Mouse (Mus musculus): ENCODE data around the gene Krt76. TPM values are rescaled to one million over a fixed set of nuclear protein-coding genes. Genes with fewer than 3 reads are reported as not detected.

The Krt76 gene
- polyA plus RNA-seq, 1 experiment from 2014 or later = not detected

- Histone ChIP-seq H3K9me3 (no peaks in the 10 kb centered on the region), H3K36me3 (no peaks in the 10 kb centered on the region), H3K27ac (no peak overlapping the region), H3K4me3 (replicated peaks) (no peak overlapping the region), H3K4me1 (replicated peaks) (no peaks in the 10 kb centered on the region), H3K9ac (replicated peaks) (no peak overlapping the region), H3K4me2 (no peak overlapping the region), H3K27me3 (peaks cover 5% of the 10 kb centered on the region; the same call in 1 of the 2 replicates)
- WGBS = 76% methylated on average over 2 of the region's 2 CpGs
- no peak for ATAC-seq (ENCODE audit: insufficient number of reproducible peaks, insufficient read depth, low FRiP score, low TSS enrichment, low read depth)
Observed at GRCm38 (mm10) chr15:101916072-101916471, 23.4 kb upstream of the Krt76 start.

GRCm38 (mm10) chr15:101904849-101905248 is 12.1 kb upstream of the Krt76 start:
- no peak for ATAC-seq (ENCODE audit: insufficient number of reproducible peaks, insufficient read depth, low FRiP score, low TSS enrichment, low read depth)
- Histone ChIP-seq H3K9ac (replicated peaks) (no peak overlapping the region), H3K27ac (no peak overlapping the region), H3K4me3 (replicated peaks) (no peak overlapping the region), H3K4me1 (replicated peaks) (no peaks in the 10 kb centered on the region), H3K9me3 (no peaks in the 10 kb centered on the region), H3K4me2 (no peak overlapping the region), H3K36me3 (no peaks in the 10 kb centered on the region), H3K27me3 (no peaks in the 10 kb centered on the region)
- WGBS = 78% methylated on average over 5 of the region's 5 CpGs

GRCm38 (mm10) chr15:101902171-101903149 is 9.7 kb upstream of the Krt76 start:
- WGBS = 57% methylated on average over 12 of the region's 12 CpGs
- Histone ChIP-seq H3K36me3 (no peaks in the 10 kb centered on the region), H3K27me3 (no peaks in the 10 kb centered on the region), H3K9ac (replicated peaks) (no peak overlapping the region), H3K4me1 (replicated peaks) (no peaks in the 10 kb centered on the region), H3K4me2 (no peak overlapping the region), H3K27ac (no peak overlapping the region), H3K9me3 (no peaks in the 10 kb centered on the region), H3K4me3 (replicated peaks) (no peak overlapping the region)
- no peak for ATAC-seq (ENCODE audit: insufficient number of reproducible peaks, insufficient read depth, low FRiP score, low TSS enrichment, low read depth)

- no peak overlapping the region for H3K4me3 ChIP-seq (replicated peaks)
- no peak overlapping the region for H3K9ac ChIP-seq (replicated peaks)
- H3K4me1 ChIP-seq (replicated peaks) = no peaks in the 10 kb centered on the region
- ATAC-seq (ENCODE audit: insufficient number of reproducible peaks, insufficient read depth, low FRiP score, low TSS enrichment, low read depth) = no peak
- H3K27me3 ChIP-seq = no peaks in the 10 kb centered on the region; the same call in none of the 2 replicates
- H3K9me3 ChIP-seq = no peaks in the 10 kb centered on the region
- 90% methylated on average over 4 of the region's 4 CpGs for WGBS
- H3K4me2 ChIP-seq = no peak overlapping the region
- no peaks in the 10 kb centered on the region for H3K36me3 ChIP-seq
- H3K27ac ChIP-seq = no peak overlapping the region
Observed at GRCm38 (mm10) chr15:101895216-101895615, 2.5 kb upstream of the Krt76 start.

GRCm38 (mm10) chr15:101879776-101880175 is 12.9 kb downstream of the Krt76 start:
- Histone ChIP-seq H3K9ac (replicated peaks) (no peak overlapping the region), H3K4me1 (replicated peaks) (no peaks in the 10 kb centered on the region), H3K4me2 (no peak overlapping the region), H3K27ac (no peak overlapping the region), H3K27me3 (peaks cover 11% of the 10 kb centered on the region; the same call in 1 of the 2 replicates), H3K4me3 (replicated peaks) (no peak overlapping the region), H3K9me3 (no peaks in the 10 kb centered on the region), H3K36me3 (no peaks in the 10 kb centered on the region)
- no peak for ATAC-seq (ENCODE audit: insufficient number of reproducible peaks, insufficient read depth, low FRiP score, low TSS enrichment, low read depth)
- WGBS = 6% methylated on average over 4 of the region's 11 CpGs

- H3K9me3 ChIP-seq = no peaks in the 10 kb centered on the region
- ATAC-seq (ENCODE audit: insufficient number of reproducible peaks, insufficient read depth, low FRiP score, low TSS enrichment, low read depth) = no peak
- no peak overlapping the region for H3K27ac ChIP-seq
- no peaks in the 10 kb centered on the region for H3K4me1 ChIP-seq (replicated peaks)
- H3K9ac ChIP-seq (replicated peaks) = no peak overlapping the region
- H3K27me3 ChIP-seq = peaks cover 6% of the 10 kb centered on the region; the same call in 1 of the 2 replicates
- no peak overlapping the region for H3K4me3 ChIP-seq (replicated peaks)
- 43% methylated on average over 2 of the region's 2 CpGs for WGBS
- no peak overlapping the region for H3K4me2 ChIP-seq
- H3K36me3 ChIP-seq = no peaks in the 10 kb centered on the region
Observed at GRCm38 (mm10) chr15:101878041-101878440, 14.7 kb downstream of the Krt76 start.

GRCm38 (mm10) chr15:101874383-101874782 is 18.3 kb downstream of the Krt76 start:
- no peaks in the 10 kb centered on the region for H3K4me1 ChIP-seq (replicated peaks)
- H3K36me3 ChIP-seq = no peaks in the 10 kb centered on the region
- 82% methylated on average over 1 of the region's 1 CpGs for WGBS
- no peaks in the 10 kb centered on the region for H3K9me3 ChIP-seq
- H3K9ac ChIP-seq (replicated peaks) = no peak overlapping the region
- H3K27ac ChIP-seq = no peak overlapping the region
- H3K4me3 ChIP-seq (replicated peaks) = no peak overlapping the region
- H3K4me2 ChIP-seq = no peak overlapping the region
- ATAC-seq (ENCODE audit: insufficient number of reproducible peaks, insufficient read depth, low FRiP score, low TSS enrichment, low read depth) = no peak
- peaks cover 19% of the 10 kb centered on the region for H3K27me3 ChIP-seq

- Histone ChIP-seq H3K4me1 (replicated peaks) (no peaks in the 10 kb centered on the region), H3K36me3 (no peaks in the 10 kb centered on the region), H3K4me2 (no peak overlapping the region), H3K27ac (no peak overlapping the region), H3K9ac (replicated peaks) (no peak overlapping the region), H3K4me3 (replicated peaks) (no peak overlapping the region), H3K9me3 (no peaks in the 10 kb centered on the region), H3K27me3 (peaks cover 28% of the 10 kb centered on the region)
- ATAC-seq (ENCODE audit: insufficient number of reproducible peaks, insufficient read depth, low FRiP score, low TSS enrichment, low read depth) = no peak
- WGBS = 73% methylated on average over 4 of the region's 4 CpGs
Observed at GRCm38 (mm10) chr15:101873231-101873630, 19.5 kb downstream of the Krt76 start.

- WGBS = 39% methylated on average over 6 of the region's 6 CpGs
- ATAC-seq (ENCODE audit: insufficient number of reproducible peaks, insufficient read depth, low FRiP score, low TSS enrichment, low read depth) = no peak
- Histone ChIP-seq H3K4me2 (no peak within 1 kb of the TSS), H3K27ac (no peak within 1 kb of the TSS), H3K4me1 (replicated peaks) (no peaks in the 10 kb centered on the region), H3K9ac (replicated peaks) (no peak within 1 kb of the TSS), H3K36me3 (no peaks in the 10 kb centered on the region), H3K4me3 (replicated peaks) (no peak within 1 kb of the TSS), H3K9me3 (no peaks in the 10 kb centered on the region), H3K27me3 (peaks cover 42% of the 10 kb centered on the region)
Observed at GRCm38 (mm10) chr15:101869431-101869830, 23.3 kb downstream of the Krt76 start, which contains the start of gene Krt77. Gene Krt77, minus strand, starts transcription at chr15:101869705.

- no peaks in the 10 kb centered on the region for H3K4me1 ChIP-seq (replicated peaks)
- WGBS = 82% methylated on average over 7 of the region's 7 CpGs
- no peaks in the 10 kb centered on the region for H3K36me3 ChIP-seq
- no peak for ATAC-seq (ENCODE audit: insufficient number of reproducible peaks, insufficient read depth, low FRiP score, low TSS enrichment, low read depth)
- H3K4me2 ChIP-seq = no peak overlapping the region
- no peaks in the 10 kb centered on the region for H3K9me3 ChIP-seq
- H3K4me3 ChIP-seq (replicated peaks) = no peak overlapping the region
- H3K27me3 ChIP-seq = peaks cover 49% of the 10 kb centered on the region
- H3K27ac ChIP-seq = no peak overlapping the region
- no peak overlapping the region for H3K9ac ChIP-seq (replicated peaks)
Observed at GRCm38 (mm10) chr15:101866754-101867153, 26.0 kb downstream of the Krt76 start.

- peaks cover 11% of the 10 kb centered on the region for H3K4me1 ChIP-seq (replicated peaks)
- no peak overlapping the region for H3K27ac ChIP-seq
- H3K9me3 ChIP-seq = no peaks in the 10 kb centered on the region
- 48% methylated on average over 13 of the region's 13 CpGs for WGBS
- no peak overlapping the region; the same call in 1 of the 2 replicates for H3K4me3 ChIP-seq (replicated peaks)
- no peak overlapping the region for H3K9ac ChIP-seq (replicated peaks)
- no peaks in the 10 kb centered on the region for H3K36me3 ChIP-seq
- H3K4me2 ChIP-seq = peak overlapping the region; percentile 77
- ATAC-seq (ENCODE audit: insufficient number of reproducible peaks, insufficient read depth, low FRiP score, low TSS enrichment, low read depth) = no peak
- H3K27me3 ChIP-seq = peaks cover 84% of the 10 kb centered on the region
Observed at GRCm38 (mm10) chr15:101860421-101861130, 32.1 kb downstream of the Krt76 start.
